Mouse (Mus musculus): ENCODE measurements around the gene Urm1. TPM values are rescaled to one million over a fixed set of nuclear protein-coding genes. Genes with fewer than 3 reads are reported as not detected.
A peak's percentile ranks its signal among the peaks of the same experiment; 100 is the strongest.

The Urm1 gene
- polyA plus RNA-seq, 1 experiment, result 79.9 TPM

- TF ChIP-seq CTCF (IDR thresholded peaks at IDR 0.05; ENCODE audit: borderline replicate concordance, control insufficient read depth, extremely low read depth, insufficient read depth, low read length, poor library complexity) (no peak), POLR2A (IDR thresholded peaks at IDR 0.05; ENCODE audit: control insufficient read depth, extremely low read depth, insufficient read depth, low read length, poor library complexity) (peak; percentile 39; the same call in 1 of the 2 replicates)
- no peaks in the 10 kb centered on the region for H3K27me3 ChIP-seq (ENCODE audit: control insufficient read depth, insufficient read depth, low read length)
- 2% methylated on average over 31 of the region's 31 CpGs for WGBS
- peak within 1 kb of the TSS; percentile 100 for H3K4me3 ChIP-seq (ENCODE audit: control insufficient read depth, insufficient read depth, low read length)
- peak within 1 kb of the TSS; percentile 54; the same call in 1 of the 2 replicates for H3K27ac ChIP-seq (ENCODE audit: control insufficient read depth, insufficient read depth, low read length)
- H3K4me1 ChIP-seq (replicated peaks; ENCODE audit: control insufficient read depth, insufficient read depth, low read length), result no peaks in the 10 kb centered on the region
- H3K36me3 ChIP-seq (ENCODE audit: control insufficient read depth, insufficient read depth, low read length), result peaks cover 26% of the 10 kb centered on the region
- peak; percentile 91 for DNase-seq
Measured at GRCm38 (mm10) chr2:29787104-29787917, 32.6 kb upstream of the Urm1 start, which contains the start of gene Coq4. TSS of gene Coq4 (plus strand) at chr2:29787493.

- Histone ChIP-seq H3K27me3 (ENCODE audit: control insufficient read depth, insufficient read depth, low read length) (no peaks in the 10 kb centered on the region), H3K4me3 (ENCODE audit: control insufficient read depth, insufficient read depth, low read length) (peak within 1 kb of the TSS; percentile 100), H3K27ac (ENCODE audit: control insufficient read depth, insufficient read depth, low read length) (peak within 1 kb of the TSS; percentile 54; the same call in 1 of the 2 replicates), H3K4me1 (replicated peaks; ENCODE audit: control insufficient read depth, insufficient read depth, low read length) (no peaks in the 10 kb centered on the region), H3K36me3 (ENCODE audit: control insufficient read depth, insufficient read depth, low read length) (peaks cover 18% of the 10 kb centered on the region)
- WGBS, result under 1% methylated on average over 45 of the region's 45 CpGs
- TF ChIP-seq CTCF (IDR thresholded peaks at IDR 0.05; ENCODE audit: borderline replicate concordance, control insufficient read depth, extremely low read depth, insufficient read depth, low read length, poor library complexity), result peak; percentile 36; the same call in 1 of the 2 replicates
- TF ChIP-seq POLR2A (IDR thresholded peaks at IDR 0.05; ENCODE audit: control insufficient read depth, extremely low read depth, insufficient read depth, low read length, poor library complexity), result no peak
- DNase-seq, result peak; percentile 88
Measured at GRCm38 (mm10) chr2:29787937-29788681, 31.8 kb upstream of the Urm1 start, which contains the start of gene Trub2. TSS of gene Trub2 (minus strand) at chr2:29788502.

GRCm38 (mm10) chr2:29792772-29793487 is 26.9 kb upstream of the Urm1 start:
- no peak for DNase-seq
- no peak overlapping the region for H3K4me3 ChIP-seq (ENCODE audit: control insufficient read depth, insufficient read depth, low read length)
- H3K27ac ChIP-seq (ENCODE audit: control insufficient read depth, insufficient read depth, low read length), result no peak overlapping the region
- no peak for TF ChIP-seq POLR2A (IDR thresholded peaks at IDR 0.05; ENCODE audit: control insufficient read depth, extremely low read depth, insufficient read depth, low read length, poor library complexity)
- TF ChIP-seq CTCF (IDR thresholded peaks at IDR 0.05; ENCODE audit: borderline replicate concordance, control insufficient read depth, extremely low read depth, insufficient read depth, low read length, poor library complexity), result no peak
- no peaks in the 10 kb centered on the region for H3K27me3 ChIP-seq (ENCODE audit: control insufficient read depth, insufficient read depth, low read length)
- 96% methylated on average over 2 of the region's 2 CpGs for WGBS
- H3K4me1 ChIP-seq (replicated peaks; ENCODE audit: control insufficient read depth, insufficient read depth, low read length), result no peaks in the 10 kb centered on the region
- H3K36me3 ChIP-seq (ENCODE audit: control insufficient read depth, insufficient read depth, low read length), result no peaks in the 10 kb centered on the region

GRCm38 (mm10) chr2:29802075-29802826 is 17.6 kb upstream of the Urm1 start, which contains the start of gene Slc27a4:
TSS of gene Slc27a4 (plus strand) at chr2:29802634.
- no peaks in the 10 kb centered on the region for H3K36me3 ChIP-seq (ENCODE audit: control insufficient read depth, insufficient read depth, low read length)
- no peaks in the 10 kb centered on the region for H3K27me3 ChIP-seq (ENCODE audit: control insufficient read depth, insufficient read depth, low read length)
- peak; percentile 98 for DNase-seq
- peak within 1 kb of the TSS; percentile 81 for H3K4me3 ChIP-seq (ENCODE audit: control insufficient read depth, insufficient read depth, low read length)
- WGBS, result 5% methylated on average over 24 of the region's 28 CpGs
- H3K4me1 ChIP-seq (replicated peaks; ENCODE audit: control insufficient read depth, insufficient read depth, low read length), result peaks cover 8% of the 10 kb centered on the region
- no peak within 1 kb of the TSS for H3K27ac ChIP-seq (ENCODE audit: control insufficient read depth, insufficient read depth, low read length)
- TF ChIP-seq POLR2A (IDR thresholded peaks at IDR 0.05; ENCODE audit: control insufficient read depth, extremely low read depth, insufficient read depth, low read length, poor library complexity) (peak; percentile 59; the same call in 1 of the 2 replicates), CTCF (IDR thresholded peaks at IDR 0.05; ENCODE audit: borderline replicate concordance, control insufficient read depth, extremely low read depth, insufficient read depth, low read length, poor library complexity) (peak; percentile 51; the same call in 1 of the 2 replicates)

- TF ChIP-seq CTCF (IDR thresholded peaks at IDR 0.05; ENCODE audit: borderline replicate concordance, control insufficient read depth, extremely low read depth, insufficient read depth, low read length, poor library complexity), result no peak
- Histone ChIP-seq H3K27me3 (ENCODE audit: control insufficient read depth, insufficient read depth, low read length) (no peaks in the 10 kb centered on the region), H3K4me3 (ENCODE audit: control insufficient read depth, insufficient read depth, low read length) (peak overlapping the region; percentile 81), H3K4me1 (replicated peaks; ENCODE audit: control insufficient read depth, insufficient read depth, low read length) (peaks cover 8% of the 10 kb centered on the region), H3K36me3 (ENCODE audit: control insufficient read depth, insufficient read depth, low read length) (no peaks in the 10 kb centered on the region), H3K27ac (ENCODE audit: control insufficient read depth, insufficient read depth, low read length) (no peak overlapping the region)
- DNase-seq, result no peak
- under 1% methylated on average over 39 of the region's 39 CpGs for WGBS
Measured at GRCm38 (mm10) chr2:29802827-29803201, 17.1 kb upstream of the Urm1 start.
